Mouse (Mus musculus): ENCODE results near the gene Znrf2. TPM values are rescaled to one million over a fixed set of nuclear protein-coding genes. Genes with fewer than 3 reads are reported as not detected.

Znrf2 gene
- polyA plus RNA-seq, 1 experiment from 2014 or later, result 6.2 TPM

DNA sequence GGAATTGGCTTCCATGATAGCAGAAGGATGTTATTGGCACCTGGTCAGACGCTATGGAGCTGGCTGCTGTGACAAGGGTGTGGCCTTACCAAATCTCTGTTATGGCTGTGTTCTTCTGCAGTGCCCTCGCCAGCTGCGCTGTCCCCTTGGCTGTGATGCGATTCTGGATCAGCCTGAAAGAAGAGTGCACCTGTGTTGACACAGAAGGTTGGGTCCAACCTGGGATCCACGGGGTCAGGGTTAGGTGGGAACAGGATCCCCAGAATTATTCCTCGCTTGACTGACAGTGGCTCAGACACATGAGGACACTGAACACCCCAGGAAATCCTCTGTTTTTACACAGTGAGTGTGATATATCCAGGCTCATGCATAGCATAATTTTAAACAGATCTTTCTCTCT is 111.2 kb downstream of the Znrf2 start:
- Histone ChIP-seq H3K4me3 (ENCODE audit: low read depth, low read length) (no peak overlapping the region), H3K27me3 (ENCODE audit: control insufficient read depth, insufficient read depth, low read depth, low read length) (no peaks in the 10 kb centered on the region), H3K36me3 (ENCODE audit: control insufficient read depth, insufficient read depth, low read length) (no peaks in the 10 kb centered on the region), H3K27ac (ENCODE audit: low read length) (no peak overlapping the region), H3K4me1 (ENCODE audit: control insufficient read depth, insufficient read depth, low read length) (no peaks in the 10 kb centered on the region), H3K9me3 (replicated peaks; ENCODE audit: control insufficient read depth, low read length, poor library complexity, severe bottlenecking) (no peaks in the 10 kb centered on the region), H3K9ac (ENCODE audit: low read depth, low read length) (no peak overlapping the region), H3K4me2 (ENCODE audit: low read length) (no peak overlapping the region)
- ATAC-seq, result no peak
- 89% methylated on average over 6 of the region's 6 CpGs for WGBS

DNA sequence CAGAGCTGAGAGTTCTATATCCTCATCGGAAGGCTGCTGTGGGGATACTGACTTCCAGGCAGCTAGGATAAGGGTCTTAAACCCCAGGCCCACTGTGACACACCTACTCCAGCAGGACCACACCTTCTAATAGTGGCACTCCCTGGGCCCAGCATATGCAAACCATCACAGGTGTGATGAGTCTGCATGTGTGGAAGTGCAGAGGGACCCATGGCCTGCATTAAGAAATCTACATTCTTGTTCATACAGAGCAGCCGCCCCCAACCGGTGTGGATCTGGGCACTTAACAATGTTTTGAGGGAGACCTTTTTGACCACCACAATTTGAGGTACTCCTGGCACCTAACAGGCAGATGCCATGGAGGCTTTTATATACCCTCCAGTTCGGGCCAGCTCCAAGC is 114.9 kb downstream of the Znrf2 start:
- WGBS, result 97% methylated on average over 4 of the region's 4 CpGs
- H3K4me1 ChIP-seq (ENCODE audit: control insufficient read depth, insufficient read depth, low read length), result no peaks in the 10 kb centered on the region
- H3K27ac ChIP-seq (ENCODE audit: low read length), result no peak overlapping the region
- H3K4me3 ChIP-seq (ENCODE audit: low read depth, low read length), result no peak overlapping the region
- H3K9me3 ChIP-seq (replicated peaks; ENCODE audit: control insufficient read depth, low read length, poor library complexity, severe bottlenecking), result no peaks in the 10 kb centered on the region
- no peaks in the 10 kb centered on the region for H3K36me3 ChIP-seq (ENCODE audit: control insufficient read depth, insufficient read depth, low read length)
- H3K9ac ChIP-seq (ENCODE audit: low read depth, low read length), result no peak overlapping the region
- ATAC-seq, result no peak
- H3K4me2 ChIP-seq (ENCODE audit: low read length), result no peak overlapping the region
- H3K27me3 ChIP-seq (ENCODE audit: control insufficient read depth, insufficient read depth, low read depth, low read length), result no peaks in the 10 kb centered on the region

DNA sequence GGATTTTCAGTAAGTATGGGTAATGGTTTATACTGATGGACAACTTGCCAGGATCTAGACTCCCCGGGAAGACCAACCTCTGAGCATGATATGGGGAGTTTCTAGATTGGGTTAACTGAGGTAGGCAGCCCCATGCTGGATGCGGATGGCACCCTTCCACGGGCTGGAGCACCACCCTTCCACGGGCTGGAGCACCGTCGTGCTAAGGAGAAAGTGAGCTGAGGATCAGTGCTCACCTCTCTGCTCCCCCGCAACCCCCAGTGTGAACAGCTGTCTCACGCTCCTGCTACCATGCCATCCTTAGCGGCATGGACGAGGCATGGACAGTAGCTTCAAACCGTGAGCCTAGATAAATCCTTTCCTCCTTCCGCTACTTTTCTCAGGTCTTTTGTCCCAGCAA is 115.8 kb downstream of the Znrf2 start:
- 92% methylated on average over 12 of the region's 12 CpGs for WGBS
- no peaks in the 10 kb centered on the region for H3K4me1 ChIP-seq (ENCODE audit: control insufficient read depth, insufficient read depth, low read length)
- no peaks in the 10 kb centered on the region for H3K36me3 ChIP-seq (ENCODE audit: control insufficient read depth, insufficient read depth, low read length)
- H3K4me2 ChIP-seq (ENCODE audit: low read length), result no peak overlapping the region
- no peak overlapping the region for H3K27ac ChIP-seq (ENCODE audit: low read length)
- no peaks in the 10 kb centered on the region for H3K9me3 ChIP-seq (replicated peaks; ENCODE audit: control insufficient read depth, low read length, poor library complexity, severe bottlenecking)
- no peak for ATAC-seq
- no peak overlapping the region for H3K9ac ChIP-seq (ENCODE audit: low read depth, low read length)
- H3K27me3 ChIP-seq (ENCODE audit: control insufficient read depth, insufficient read depth, low read depth, low read length), result no peaks in the 10 kb centered on the region
- H3K4me3 ChIP-seq (ENCODE audit: low read depth, low read length), result no peak overlapping the region

DNA sequence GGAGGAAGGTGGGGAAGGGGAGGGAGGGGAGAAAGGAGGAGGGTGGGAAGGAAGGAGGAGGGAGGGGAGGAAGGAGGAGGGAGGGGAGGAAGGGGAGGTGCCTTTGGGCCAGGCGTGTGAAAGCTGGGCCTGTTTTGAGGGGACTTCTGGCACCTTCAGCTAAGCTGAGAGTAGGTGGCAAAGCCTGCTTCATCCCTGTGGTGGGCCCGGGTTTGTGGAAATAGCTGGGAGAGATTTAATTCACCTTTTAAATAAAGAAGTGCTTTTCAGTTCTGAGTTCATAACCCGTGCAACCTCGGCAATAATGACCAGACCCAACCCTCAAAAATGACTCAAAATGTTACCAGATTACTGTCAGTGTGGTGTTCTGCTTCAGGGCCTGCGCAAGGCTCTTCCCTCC is 116.5 kb downstream of the Znrf2 start:
- no peak overlapping the region for H3K4me3 ChIP-seq (ENCODE audit: low read depth, low read length)
- H3K4me2 ChIP-seq (ENCODE audit: low read length), result no peak overlapping the region
- H3K9ac ChIP-seq (ENCODE audit: low read depth, low read length), result no peak overlapping the region
- H3K27ac ChIP-seq (ENCODE audit: low read length), result no peak overlapping the region
- no peaks in the 10 kb centered on the region for H3K4me1 ChIP-seq (ENCODE audit: control insufficient read depth, insufficient read depth, low read length)
- H3K27me3 ChIP-seq (ENCODE audit: control insufficient read depth, insufficient read depth, low read depth, low read length), result no peaks in the 10 kb centered on the region
- ATAC-seq, result no peak
- 77% methylated on average over 5 of the region's 5 CpGs for WGBS
- H3K36me3 ChIP-seq (ENCODE audit: control insufficient read depth, insufficient read depth, low read length), result no peaks in the 10 kb centered on the region
- no peaks in the 10 kb centered on the region for H3K9me3 ChIP-seq (replicated peaks; ENCODE audit: control insufficient read depth, low read length, poor library complexity, severe bottlenecking)

DNA sequence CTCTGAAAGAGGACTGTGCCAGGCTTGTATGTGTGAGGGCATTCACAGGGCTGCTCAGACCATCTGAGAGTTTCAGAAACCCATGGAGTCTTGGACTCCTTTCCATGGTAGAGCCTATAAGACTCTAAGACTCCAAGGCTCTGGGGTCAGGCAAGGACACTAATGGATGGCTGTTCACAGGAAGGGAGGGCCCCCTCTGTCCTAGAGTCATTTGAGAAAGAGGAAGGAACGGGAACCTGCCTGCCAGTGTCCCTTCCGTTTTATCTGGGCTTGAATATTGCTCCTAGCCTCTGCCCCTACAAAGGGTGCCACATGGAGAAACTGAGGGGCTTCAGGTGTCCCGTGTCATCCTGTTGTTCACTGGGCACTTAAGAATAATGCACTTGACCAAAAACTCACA is 117.2 kb downstream of the Znrf2 start:
- Histone ChIP-seq H3K9ac (ENCODE audit: low read depth, low read length) (no peak overlapping the region), H3K9me3 (replicated peaks; ENCODE audit: control insufficient read depth, low read length, poor library complexity, severe bottlenecking) (no peaks in the 10 kb centered on the region), H3K36me3 (ENCODE audit: control insufficient read depth, insufficient read depth, low read length) (no peaks in the 10 kb centered on the region), H3K27ac (ENCODE audit: low read length) (no peak overlapping the region), H3K27me3 (ENCODE audit: control insufficient read depth, insufficient read depth, low read depth, low read length) (no peaks in the 10 kb centered on the region), H3K4me1 (ENCODE audit: control insufficient read depth, insufficient read depth, low read length) (no peaks in the 10 kb centered on the region), H3K4me3 (ENCODE audit: low read depth, low read length) (no peak overlapping the region), H3K4me2 (ENCODE audit: low read length) (no peak overlapping the region)
- 86% methylated on average over 3 of the region's 3 CpGs for WGBS
- no peak for ATAC-seq

DNA sequence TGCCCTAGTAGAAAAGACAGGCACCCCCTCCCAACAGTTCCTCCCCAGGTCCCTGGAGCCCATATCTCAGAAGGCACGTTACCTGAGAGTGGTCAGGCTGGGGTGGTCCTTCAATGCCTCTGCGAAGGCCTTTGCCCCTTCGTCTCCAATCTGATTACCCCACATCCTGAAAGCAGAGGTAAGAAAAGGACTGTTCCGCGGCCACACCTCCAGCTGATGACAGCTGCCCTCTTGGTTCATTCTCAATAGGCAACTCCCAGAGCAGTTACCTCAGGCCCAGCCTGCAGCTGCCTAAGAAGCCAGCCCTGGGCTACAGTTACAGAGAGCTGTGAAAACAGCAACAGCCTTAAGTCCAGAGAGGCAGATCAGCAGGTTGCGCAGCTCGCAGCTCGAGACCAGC is 117.6 kb downstream of the Znrf2 start:
- no peaks in the 10 kb centered on the region for H3K36me3 ChIP-seq (ENCODE audit: control insufficient read depth, insufficient read depth, low read length)

DNA sequence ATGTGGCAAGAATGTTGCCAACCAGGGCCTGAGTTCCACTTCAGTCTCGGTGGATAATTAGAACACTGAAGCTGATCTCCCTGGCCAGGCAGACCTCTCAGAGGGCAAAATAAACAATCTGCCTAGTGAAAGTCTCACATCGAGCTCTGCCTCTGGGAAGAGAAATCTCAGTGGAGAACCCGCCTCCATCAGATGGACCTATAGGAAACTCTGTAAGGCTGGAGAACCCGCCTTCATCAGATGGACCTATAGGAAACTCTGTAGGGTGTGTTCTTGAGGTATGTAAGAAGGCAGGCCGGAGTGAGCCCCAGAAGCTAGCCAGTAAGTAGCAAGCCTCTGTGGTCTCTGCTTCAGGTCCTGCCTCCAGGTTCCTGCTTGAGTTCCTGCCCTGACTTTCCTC is 118.2 kb downstream of the Znrf2 start:
- H3K27ac ChIP-seq (ENCODE audit: low read length), result no peak overlapping the region
- 86% methylated on average over 5 of the region's 5 CpGs for WGBS
- H3K27me3 ChIP-seq (ENCODE audit: control insufficient read depth, insufficient read depth, low read depth, low read length), result no peaks in the 10 kb centered on the region
- H3K4me2 ChIP-seq (ENCODE audit: low read length), result no peak overlapping the region
- H3K36me3 ChIP-seq (ENCODE audit: control insufficient read depth, insufficient read depth, low read length), result no peaks in the 10 kb centered on the region
- H3K9me3 ChIP-seq (replicated peaks; ENCODE audit: control insufficient read depth, low read length, poor library complexity, severe bottlenecking), result no peaks in the 10 kb centered on the region
- H3K4me3 ChIP-seq (ENCODE audit: low read depth, low read length), result no peak overlapping the region
- H3K4me1 ChIP-seq (ENCODE audit: control insufficient read depth, insufficient read depth, low read length), result no peaks in the 10 kb centered on the region
- H3K9ac ChIP-seq (ENCODE audit: low read depth, low read length), result no peak overlapping the region
- ATAC-seq, result no peak

More for the DNA sequence above, 117.6 kb downstream of the Znrf2 start:
- Histone ChIP-seq H3K27ac (ENCODE audit: low read length) (no peak overlapping the region), H3K9ac (ENCODE audit: low read depth, low read length) (no peak overlapping the region), H3K4me2 (ENCODE audit: low read length) (no peak overlapping the region), H3K4me3 (ENCODE audit: low read depth, low read length) (no peak overlapping the region), H3K4me1 (ENCODE audit: control insufficient read depth, insufficient read depth, low read length) (no peaks in the 10 kb centered on the region), H3K27me3 (ENCODE audit: control insufficient read depth, insufficient read depth, low read depth, low read length) (no peaks in the 10 kb centered on the region), H3K9me3 (replicated peaks; ENCODE audit: control insufficient read depth, low read length, poor library complexity, severe bottlenecking) (no peaks in the 10 kb centered on the region)
- 90% methylated on average over 8 of the region's 8 CpGs for WGBS
- no peak for ATAC-seq

DNA sequence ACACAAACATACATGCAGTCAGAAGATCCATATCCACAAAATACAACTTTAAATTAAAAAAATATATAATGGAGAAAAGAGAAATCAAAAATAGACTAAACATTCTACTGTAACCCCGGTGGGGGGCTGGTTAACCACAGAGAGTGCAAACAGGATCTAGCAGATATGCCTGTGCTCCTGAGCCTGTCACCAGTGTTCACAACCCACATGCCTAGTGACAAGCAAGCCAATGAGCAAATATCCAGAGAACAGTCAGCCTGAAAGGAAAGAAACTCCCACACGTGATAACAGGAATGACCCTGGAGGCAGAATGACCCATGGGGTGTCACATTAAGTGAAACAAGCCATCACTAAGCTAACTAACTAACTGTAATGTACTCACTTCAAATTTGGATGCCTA is 119.8 kb downstream of the Znrf2 start:
- Histone ChIP-seq H3K4me2 (ENCODE audit: low read length) (no peak overlapping the region), H3K27me3 (ENCODE audit: control insufficient read depth, insufficient read depth, low read depth, low read length) (no peaks in the 10 kb centered on the region), H3K4me3 (ENCODE audit: low read depth, low read length) (no peak overlapping the region), H3K27ac (ENCODE audit: low read length) (no peak overlapping the region), H3K36me3 (ENCODE audit: control insufficient read depth, insufficient read depth, low read length) (no peaks in the 10 kb centered on the region), H3K4me1 (ENCODE audit: control insufficient read depth, insufficient read depth, low read length) (no peaks in the 10 kb centered on the region), H3K9me3 (replicated peaks; ENCODE audit: control insufficient read depth, low read length, poor library complexity, severe bottlenecking) (no peaks in the 10 kb centered on the region), H3K9ac (ENCODE audit: low read depth, low read length) (no peak overlapping the region)
- WGBS, result 76% methylated on average over 2 of the region's 2 CpGs
- no peak for ATAC-seq

DNA sequence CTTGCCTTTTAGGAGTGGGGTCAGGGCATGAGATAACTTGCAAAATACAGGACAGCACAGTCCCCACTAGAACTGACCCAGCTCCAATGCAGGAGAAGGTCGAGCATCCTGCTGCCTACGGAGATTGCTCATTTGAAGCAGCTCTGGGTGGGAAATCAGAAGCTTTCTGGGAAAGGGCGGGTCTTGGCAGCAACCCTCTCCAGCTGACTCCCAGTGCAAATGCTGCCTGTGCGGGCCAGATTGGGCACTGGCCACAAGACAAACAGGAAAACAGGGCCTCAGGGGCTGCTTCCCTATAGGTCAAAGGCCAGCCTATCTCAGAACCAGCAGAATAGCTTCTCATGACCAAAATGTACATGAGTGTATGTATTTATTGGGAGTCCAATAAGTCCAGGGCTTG is 122.9 kb downstream of the Znrf2 start:
- Histone ChIP-seq H3K4me1 (ENCODE audit: control insufficient read depth, insufficient read depth, low read length) (no peaks in the 10 kb centered on the region), H3K4me2 (ENCODE audit: low read length) (no peak overlapping the region), H3K36me3 (ENCODE audit: control insufficient read depth, insufficient read depth, low read length) (no peaks in the 10 kb centered on the region), H3K9ac (ENCODE audit: low read depth, low read length) (no peak overlapping the region), H3K4me3 (ENCODE audit: low read depth, low read length) (no peak overlapping the region), H3K27ac (ENCODE audit: low read length) (no peak overlapping the region), H3K27me3 (ENCODE audit: control insufficient read depth, insufficient read depth, low read depth, low read length) (peaks cover 4% of the 10 kb centered on the region; the same call in 1 of the 2 replicates), H3K9me3 (replicated peaks; ENCODE audit: control insufficient read depth, low read length, poor library complexity, severe bottlenecking) (no peaks in the 10 kb centered on the region)
- WGBS, result 78% methylated on average over 4 of the region's 4 CpGs
- ATAC-seq, result no peak

DNA sequence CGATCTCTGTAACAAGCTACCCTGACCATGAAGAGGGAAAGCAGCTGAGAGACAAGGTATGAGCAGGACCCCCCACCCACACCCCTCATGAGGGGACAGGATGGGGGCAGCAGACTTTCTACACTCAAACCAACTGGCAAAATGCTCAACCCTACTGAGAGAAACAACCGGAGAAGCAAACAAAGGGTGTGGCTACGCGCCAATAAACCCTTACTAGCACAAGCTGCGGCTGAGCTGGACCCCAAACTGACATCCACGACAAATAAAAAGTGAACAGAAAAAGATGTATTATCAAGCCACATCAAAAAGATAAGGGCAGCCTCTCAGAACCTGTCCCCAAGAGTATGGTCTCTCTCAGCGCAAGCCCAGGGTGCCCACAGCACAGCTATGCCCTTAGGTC is 123.4 kb downstream of the Znrf2 start:
- Histone ChIP-seq H3K4me3 (ENCODE audit: low read depth, low read length) (no peak overlapping the region), H3K4me2 (ENCODE audit: low read length) (no peak overlapping the region), H3K9me3 (replicated peaks; ENCODE audit: control insufficient read depth, low read length, poor library complexity, severe bottlenecking) (no peaks in the 10 kb centered on the region), H3K27ac (ENCODE audit: low read length) (no peak overlapping the region), H3K4me1 (ENCODE audit: control insufficient read depth, insufficient read depth, low read length) (no peaks in the 10 kb centered on the region), H3K9ac (ENCODE audit: low read depth, low read length) (no peak overlapping the region), H3K36me3 (ENCODE audit: control insufficient read depth, insufficient read depth, low read length) (no peaks in the 10 kb centered on the region), H3K27me3 (ENCODE audit: control insufficient read depth, insufficient read depth, low read depth, low read length) (peaks cover 4% of the 10 kb centered on the region; the same call in 1 of the 2 replicates)
- no peak for ATAC-seq
- 75% methylated on average over 7 of the region's 7 CpGs for WGBS
